Mouse (Mus musculus) limb, embryonic 11.5 days (tissue): ENCODE data around the gene Comp. TPM values are rescaled to one million over a fixed set of nuclear protein-coding genes. Genes with fewer than 3 reads are reported as not detected.
A peak's percentile ranks its signal among the peaks of the same experiment; 100 is the strongest.

Experiments used
- ATAC-seq: fragments of 200-750 bp; cut with Nextera tagmentation; 2 replicates; pipeline ENCODE4 v1.8.0; 2017; ENCODE audit warnings: low read depth; ENCODE audit not compliant: insufficient number of reproducible peaks, low FRiP score, low TSS enrichment
- DNase-seq: peaks from one replicate; pipeline ENCODE4 v3.0.0-alpha.2; 2015; ENCODE audit warnings: low spot score
- H3K27ac ChIP-seq: fragments of 300-500 bp; sonication (generic); replicated peaks from 2 replicates; pipeline ENCODE4 v1.5.1; 2014; ENCODE audit warnings: low read depth, mild to moderate bottlenecking, low read length
- H3K27me3 ChIP-seq: fragments of 300-500 bp; sonication (generic); 2 replicates; pipeline ENCODE4 v1.6.1; 2014; ENCODE audit warnings: mild to moderate bottlenecking, low read length, mixed read lengths; ENCODE audit not compliant: control insufficient read depth, insufficient read depth
- H3K36me3 ChIP-seq: fragments of 300-500 bp; sonication (generic); 2 replicates; pipeline ENCODE4 v1.6.1; 2014; ENCODE audit warnings: mild to moderate bottlenecking, low read length, moderate library complexity, mixed read lengths; ENCODE audit not compliant: control insufficient read depth, insufficient read depth
- H3K4me1 ChIP-seq: fragments of 300-500 bp; sonication (generic); 2 replicates; pipeline ENCODE4 v1.6.1; 2014; ENCODE audit warnings: low read length, mixed read lengths; ENCODE audit not compliant: control insufficient read depth, insufficient read depth
- H3K4me2 ChIP-seq: fragments of 300-500 bp; sonication (generic); 2 replicates; pipeline ENCODE4 v1.6.1; 2014; ENCODE audit warnings: low read depth, mild to moderate bottlenecking, moderate library complexity; ENCODE audit not compliant: severe bottlenecking
- H3K4me3 ChIP-seq: fragments of 300-500 bp; sonication (generic); 2 replicates; pipeline ENCODE4 v1.5.1; 2014; ENCODE audit warnings: low read depth, low read length
- H3K9ac ChIP-seq: fragments of 300-500 bp; sonication (generic); 2 replicates; pipeline ENCODE4 v1.6.1; 2014; ENCODE audit warnings: mild to moderate bottlenecking, low read length
- H3K9me3 ChIP-seq: fragments of 300-500 bp; sonication (generic); 2 replicates; pipeline ENCODE4 v1.6.1; 2016; ENCODE audit warnings: low read length; ENCODE audit not compliant: control insufficient read depth
- WGBS: fragments of 180-500 bp; shearing (Covaris S2); extraction: QIAGEN DNeasy Blood & Tissue Kit; methylation state at CpG from one replicate; pipeline ENCODE4 v1.1.7; 2014; 5-methylcytosine and 5-hydroxymethylcytosine counted together
- polyA plus RNA-seq: library from polyadenylated mRNA; unstranded; fragments of >200 nt; fragmentation: Nextera tagmentation; extraction: Ambion mirVana; gene quantifications from 2 replicates; pipeline ENCODE4 v1.2.1, GENCODE M21; 2014

Gene Comp
- polyA plus RNA-seq, 1 experiment from 2014 or later = 0.43 TPM

DNA sequence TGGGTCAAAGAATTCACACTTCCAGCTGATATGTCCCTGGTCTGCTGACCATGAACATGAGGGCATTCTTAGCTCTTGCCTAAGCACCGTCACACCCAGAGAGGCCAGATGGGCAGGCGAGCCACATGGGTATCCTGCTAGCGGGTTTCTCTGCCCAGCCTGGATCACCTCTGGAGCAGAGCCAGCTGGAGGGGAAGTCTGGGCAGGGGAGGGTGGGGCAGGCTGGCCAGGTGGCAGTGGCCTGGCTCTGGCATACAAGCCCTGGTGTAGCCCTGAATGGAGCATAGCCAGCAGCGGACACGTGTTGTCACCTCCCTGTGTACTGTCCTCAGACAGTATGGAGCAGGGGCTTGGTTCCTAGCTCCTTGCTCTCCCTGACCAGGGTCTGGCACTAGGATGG, 22.3 kb downstream of the Comp start:
- Histone ChIP-seq H3K9ac (no peak overlapping the region), H3K36me3 (no peaks in the 10 kb centered on the region; the same call in 1 of the 2 replicates), H3K27me3 (no peaks in the 10 kb centered on the region), H3K4me1 (0 out of 2 replicates have a peak, but pooled peaks cover 2% of the 10 kb centered on the region), H3K4me3 (no peak overlapping the region), H3K4me2 (no peak overlapping the region), H3K27ac (no peak overlapping the region), H3K9me3 (no peaks in the 10 kb centered on the region)
- ATAC-seq (no peak), DNase-seq (no peak)
- WGBS = 89% methylated on average over 5 of the region's 5 CpGs

GRCm38 (mm10) chr8:70396184-70396583, 22.8 kb downstream of the Comp start:
- 0 out of 2 replicates have a peak overlapping the region, but pooled peaks have one; percentile 9 for H3K9ac ChIP-seq
- ATAC-seq (no peak), DNase-seq (no peak)
- WGBS = 83% methylated on average over 5 of the region's 5 CpGs
- no peak overlapping the region for H3K4me3 ChIP-seq
- H3K4me1 ChIP-seq = 0 out of 2 replicates have a peak, but pooled peaks cover 2% of the 10 kb centered on the region
- H3K36me3 ChIP-seq = no peaks in the 10 kb centered on the region
- no peaks in the 10 kb centered on the region for H3K27me3 ChIP-seq
- no peak overlapping the region for H3K27ac ChIP-seq
- no peak overlapping the region for H3K4me2 ChIP-seq
- H3K9me3 ChIP-seq = no peaks in the 10 kb centered on the region

GRCm38 (mm10) chr8:70397611-70398563, 24.5 kb downstream of the Comp start:
- ATAC-seq = no peak
- Histone ChIP-seq H3K9ac (no peak overlapping the region), H3K36me3 (no peaks in the 10 kb centered on the region), H3K9me3 (no peaks in the 10 kb centered on the region), H3K27me3 (no peaks in the 10 kb centered on the region), H3K4me3 (no peak overlapping the region), H3K4me2 (no peak overlapping the region), H3K27ac (no peak overlapping the region), H3K4me1 (0 out of 2 replicates have a peak, but pooled peaks cover 2% of the 10 kb centered on the region)
- WGBS = 87% methylated on average over 16 of the region's 16 CpGs
- DNase-seq = no peak

GRCm38 (mm10) chr8:70404212-70404611, 30.9 kb downstream of the Comp start:
- H3K9ac ChIP-seq = no peak overlapping the region
- DNase-seq (no peak), ATAC-seq (no peak)
- H3K27me3 ChIP-seq = no peaks in the 10 kb centered on the region
- no peaks in the 10 kb centered on the region for H3K9me3 ChIP-seq
- peaks cover 26% of the 10 kb centered on the region for H3K4me1 ChIP-seq
- no peak overlapping the region for H3K4me3 ChIP-seq
- H3K27ac ChIP-seq = no peak overlapping the region
- H3K36me3 ChIP-seq = no peaks in the 10 kb centered on the region; the same call in 1 of the 2 replicates
- no peak overlapping the region for H3K4me2 ChIP-seq
- whole genome bisulfite sequencing = 93% methylated on average over 3 of the region's 3 CpGs

- no peak for ATAC-seq
- no peak for DNase-seq
- Histone ChIP-seq H3K4me2 (no peak overlapping the region), H3K9me3 (no peaks in the 10 kb centered on the region), H3K36me3 (no peaks in the 10 kb centered on the region; the same call in 1 of the 2 replicates), H3K4me1 (peaks cover 26% of the 10 kb centered on the region), H3K4me3 (no peak overlapping the region), H3K9ac (no peak overlapping the region), H3K27me3 (no peaks in the 10 kb centered on the region), H3K27ac (no peak overlapping the region)
- 30% methylated on average over 7 of the region's 7 CpGs for WGBS
Observed at GRCm38 (mm10) chr8:70405189-70405588, 31.8 kb downstream of the Comp start.

DNA sequence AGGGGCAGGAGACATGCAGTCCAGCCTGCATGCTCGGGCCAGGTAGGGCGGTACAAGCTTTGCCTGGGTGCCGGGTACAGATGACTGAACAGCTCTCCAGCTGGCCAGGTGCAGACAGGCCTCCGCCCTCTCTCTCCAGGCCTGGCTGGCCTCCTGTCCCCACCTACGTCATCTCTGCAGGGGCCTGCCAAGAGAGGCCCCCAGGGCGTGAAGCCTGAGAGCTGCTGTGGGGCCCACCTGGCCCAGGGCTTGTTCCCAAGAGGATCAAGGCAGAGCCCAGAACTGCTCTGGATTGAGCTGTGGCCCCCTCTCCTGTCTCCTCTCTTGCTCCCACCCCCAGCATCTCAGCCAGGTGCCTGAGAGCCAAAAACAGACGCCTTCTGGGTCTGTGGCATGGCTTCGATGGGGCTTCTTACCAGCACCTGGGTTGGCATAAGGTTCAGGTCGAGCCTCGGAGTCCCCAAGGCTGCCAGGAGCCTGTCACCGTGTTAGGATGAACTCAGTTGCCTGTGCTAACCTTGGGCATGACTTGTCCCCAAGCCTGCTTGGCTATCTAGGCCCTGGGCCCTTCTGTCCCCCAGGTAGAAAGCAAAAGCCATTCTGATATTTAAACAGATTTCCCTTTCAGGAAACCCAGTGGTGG, 33.2 kb downstream of the Comp start:
- DNase-seq (no peak), ATAC-seq (no peak)
- Histone ChIP-seq H3K4me1 (peaks cover 26% of the 10 kb centered on the region), H3K9ac (0 out of 2 replicates have a peak overlapping the region, but pooled peaks have one; percentile 34), H3K36me3 (no peaks in the 10 kb centered on the region; the same call in 1 of the 2 replicates), H3K9me3 (no peaks in the 10 kb centered on the region), H3K27ac (no peak overlapping the region), H3K4me2 (no peak overlapping the region), H3K4me3 (no peak overlapping the region), H3K27me3 (no peaks in the 10 kb centered on the region)
- whole genome bisulfite sequencing = 75% methylated on average over 9 of the region's 11 CpGs

DNA sequence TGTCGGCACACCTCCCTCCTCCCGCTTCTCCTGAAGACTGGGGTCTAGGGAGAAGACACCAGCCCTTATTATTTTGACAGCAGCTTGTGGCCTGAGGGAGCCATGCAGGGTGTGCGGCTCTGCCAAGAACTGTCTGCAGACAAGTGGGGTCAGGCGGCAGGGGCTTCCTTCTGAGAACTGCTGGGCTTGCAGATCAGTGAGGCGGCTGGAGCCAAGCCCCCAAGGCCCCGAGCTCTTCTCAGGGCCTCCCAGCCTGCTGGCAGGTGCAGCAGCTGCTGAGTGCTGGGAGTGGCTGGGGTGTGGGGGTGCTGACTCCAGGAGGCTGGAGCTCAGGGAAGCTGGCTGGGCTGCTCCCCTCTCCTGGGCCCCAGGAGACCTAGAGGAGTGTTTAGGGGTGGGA, 34.9 kb downstream of the Comp start:
- ATAC-seq = no peak
- Histone ChIP-seq H3K36me3 (no peaks in the 10 kb centered on the region; the same call in 1 of the 2 replicates), H3K27me3 (no peaks in the 10 kb centered on the region), H3K9ac (no peak overlapping the region), H3K27ac (no peak overlapping the region), H3K9me3 (no peaks in the 10 kb centered on the region), H3K4me2 (no peak overlapping the region), H3K4me1 (peaks cover 26% of the 10 kb centered on the region), H3K4me3 (no peak overlapping the region)
- 68% methylated on average over 6 of the region's 6 CpGs for WGBS
- peak; percentile 34 for DNase-seq

DNA sequence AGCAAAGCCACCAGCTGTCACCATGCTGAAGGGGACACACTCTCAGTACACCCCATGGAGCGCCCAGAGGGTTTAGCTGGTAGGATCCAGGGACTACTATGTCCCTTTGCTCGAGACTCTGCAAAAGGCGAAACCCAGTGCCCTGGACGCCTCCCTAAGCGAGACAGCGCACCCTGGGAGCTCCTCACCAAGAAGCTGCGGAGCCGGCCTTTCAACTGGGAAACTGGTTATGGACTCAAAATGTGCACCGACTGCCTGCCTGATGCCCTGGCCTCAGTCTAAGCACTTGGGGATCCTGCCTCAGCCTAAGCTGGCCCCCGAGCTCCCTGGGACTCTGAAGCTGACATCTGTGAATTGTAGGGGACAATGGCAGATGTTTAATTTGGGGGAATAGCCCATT, 35.7 kb downstream of the Comp start:
- H3K27me3 ChIP-seq = no peaks in the 10 kb centered on the region
- no peak overlapping the region for H3K27ac ChIP-seq
- no peak overlapping the region for H3K4me2 ChIP-seq
- H3K4me3 ChIP-seq = no peak overlapping the region
- H3K9ac ChIP-seq = no peak overlapping the region
- DNase-seq (no peak), ATAC-seq (no peak)
- H3K36me3 ChIP-seq = no peaks in the 10 kb centered on the region; the same call in 1 of the 2 replicates
- peaks cover 26% of the 10 kb centered on the region for H3K4me1 ChIP-seq
- 85% methylated on average over 10 of the region's 10 CpGs for WGBS
- no peaks in the 10 kb centered on the region for H3K9me3 ChIP-seq
